Mouse (Mus musculus) urinary bladder, postnatal 0 days (tissue): ENCODE results near the gene Slx4. TPM values are rescaled to one million over a fixed set of nuclear protein-coding genes. Genes with fewer than 3 reads are reported as not detected.

ENCODE experiments used
- polyA plus RNA-seq: library from polyadenylated mRNA; unstranded; fragments of >200 nt; fragmentation: Nextera tagmentation; extraction: Ambion mirVana; gene quantifications from 2 replicates; pipeline ENCODE4 v1.2.1, GENCODE M21; 2015

Gene Slx4
- 6.1 and 7.0 TPM in 2 replicates for polyA plus RNA-seq

GRCm38 (mm10) chr16:4003489-4004398, at the start of gene Slx4:
TSS of gene Slx4 (minus strand) at chr16:4003770.

GRCm38 (mm10) chr16:4036807-4037206, 33.2 kb upstream of the Slx4 start, which contains the start of gene Dnase1:
TSS of gene Dnase1 (plus strand) at chr16:4036942.

GRCm38 (mm10) chr16:3976251-3976671, 27.3 kb downstream of the Slx4 start, which contains the start of gene Nlrc3:
TSS of gene Nlrc3 (minus strand) at chr16:3976632.

Other genes starting within 250 kb of the Slx4 start
- not detected in 2 replicates for gene Olfr15, start 172.9 kb downstream of the Slx4 start, polyA plus RNA-seq
- gene Zfp174, start 156.5 kb downstream of the Slx4 start, polyA plus RNA-seq: 0.54 TPM in 2 replicates
- gene Naa60, start 131.4 kb downstream of the Slx4 start, polyA plus RNA-seq: 25.9 and 27.3 TPM in 2 replicates
- 2.5 and 3.3 TPM in 2 replicates for gene Zfp597, start 119.2 kb downstream of the Slx4 start, polyA plus RNA-seq
- gene Gm20695, start 119.1 kb downstream of the Slx4 start, polyA plus RNA-seq: 1.0 and 1.3 TPM in 2 replicates
- 5.9 and 6.4 TPM in 2 replicates for gene 1700037C18Rik, start 95.1 kb downstream of the Slx4 start, polyA plus RNA-seq
- gene Cluap1, start 95.0 kb downstream of the Slx4 start, polyA plus RNA-seq: 13.7 and 14.4 TPM in 2 replicates
- 0.25 and 0.40 TPM in 2 replicates for gene Nlrc3, start 27.1 kb downstream of the Slx4 start, polyA plus RNA-seq
- gene Dnase1, start 33.2 kb upstream of the Slx4 start, polyA plus RNA-seq: 0.95 and 1.9 TPM in 2 replicates
- 48.8 and 53.2 TPM in 2 replicates for gene Trap1, start 74.1 kb upstream of the Slx4 start, polyA plus RNA-seq
- 16.0 and 17.7 TPM in 2 replicates for gene Crebbp, start 210.2 kb upstream of the Slx4 start, polyA plus RNA-seq